Mouse (Mus musculus): ENCODE results near the gene Akr1c18. TPM values are rescaled to one million over a fixed set of nuclear protein-coding genes. Genes with fewer than 3 reads are reported as not detected.

The Akr1c18 gene
- polyA plus RNA-seq, 1 experiment from 2014 or later: 3.2 TPM

DNA sequence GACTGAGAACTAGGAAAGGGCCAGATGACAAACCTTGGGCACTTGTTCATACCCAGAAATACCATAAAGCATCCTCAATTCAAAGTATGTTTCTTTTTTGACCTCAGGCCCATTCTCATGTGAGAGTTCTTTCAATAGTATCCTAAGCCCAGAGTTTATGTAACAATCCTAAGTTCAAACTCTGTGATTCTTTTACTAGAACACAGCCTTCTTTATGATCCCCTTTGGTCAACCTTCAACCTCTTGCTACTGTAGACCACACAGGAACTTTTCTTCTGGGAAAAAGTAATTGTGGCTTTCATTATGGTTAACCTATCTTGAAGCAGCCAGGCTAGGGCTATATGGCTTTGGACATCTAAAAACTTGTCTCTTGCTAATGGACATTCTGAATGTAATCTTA, 48.8 kb downstream of the Akr1c18 start:
- H3K27ac ChIP-seq (replicated peaks): no peak overlapping the region
- no peaks in the 10 kb centered on the region for H3K9me3 ChIP-seq (replicated peaks)
- no peaks in the 10 kb centered on the region for H3K27me3 ChIP-seq
- H3K4me1 ChIP-seq: no peaks in the 10 kb centered on the region
- H3K36me3 ChIP-seq: no peaks in the 10 kb centered on the region
- ATAC-seq (ENCODE audit: insufficient number of reproducible peaks, low FRiP score, low TSS enrichment, low read depth): no peak
- no peak overlapping the region for H3K4me3 ChIP-seq (replicated peaks)
- H3K9ac ChIP-seq: no peak overlapping the region
- H3K4me2 ChIP-seq (replicated peaks): no peak overlapping the region

Other genes starting within 250 kb of the Akr1c18 start
- gene Net1, start 232.4 kb downstream of the Akr1c18 start, polyA plus RNA-seq (2015; fragmentation: Nextera tagmentation; extraction: Ambion mirVana): 144 and 149 TPM in 2 replicates
- not detected in 2 replicates for gene Tubal3, start 232.4 kb downstream of the Akr1c18 start, polyA plus RNA-seq (2015; fragmentation: Nextera tagmentation; extraction: Ambion mirVana)
- not detected in 2 replicates for gene Ucn3, start 205.3 kb downstream of the Akr1c18 start, polyA plus RNA-seq (2015; fragmentation: Nextera tagmentation; extraction: Ambion mirVana)
- 2.1 and 2.3 TPM in 2 replicates for gene Akr1c14, start 101.6 kb downstream of the Akr1c18 start, polyA plus RNA-seq (2015; fragmentation: Nextera tagmentation; extraction: Ambion mirVana)
- 2.2 and 2.4 TPM in 2 replicates for gene Akr1c13, start 40.5 kb upstream of the Akr1c18 start, polyA plus RNA-seq (2015; fragmentation: Nextera tagmentation; extraction: Ambion mirVana)
- 0.26 and 0.43 TPM in 2 replicates for gene Akr1c19, start 78.0 kb upstream of the Akr1c18 start, polyA plus RNA-seq (2015; fragmentation: Nextera tagmentation; extraction: Ambion mirVana)
- gene Akr1c12, start 128.8 kb upstream of the Akr1c18 start, polyA plus RNA-seq (2015; fragmentation: Nextera tagmentation; extraction: Ambion mirVana): not detected in 2 replicates